Mouse (Mus musculus) ovary, adult 18-20 months (tissue): Measurements from ENCODE around the gene Gm10354.
"Not testable (repeated sequence)": the region's sequence is repeated elsewhere in the genome, so short reads cannot be mapped to it uniquely, and the experiment has no call there.

Experiments
- DNase-seq: peaks from one replicate; pipeline ENCODE4 v3.0.0; 2022; ENCODE audit warnings: low spot score, mixed read lengths

Gene Gm10354

GRCm38 (mm10) chr5:14955928-14956706 lies 22.6 kb downstream of the Gm10354 start:
- DNase-seq: not testable (repeated sequence)

GRCm38 (mm10) chr5:14953587-14953986 lies 25.1 kb downstream of the Gm10354 start:
- DNase-seq: not testable (repeated sequence)

- not testable (repeated sequence) for DNase-seq
Observed at GRCm38 (mm10) chr5:14952749-14953148, 26.0 kb downstream of the Gm10354 start.

- not testable (repeated sequence) for DNase-seq
Observed at GRCm38 (mm10) chr5:14951822-14952221, 26.9 kb downstream of the Gm10354 start.

- not testable (repeated sequence) for DNase-seq
Observed at GRCm38 (mm10) chr5:14947482-14948198, 31.1 kb downstream of the Gm10354 start.

- DNase-seq: not testable (repeated sequence)
Observed at GRCm38 (mm10) chr5:14945524-14945923, 33.2 kb downstream of the Gm10354 start.

- not testable (repeated sequence) for DNase-seq
Observed at GRCm38 (mm10) chr5:14941043-14941442, 37.7 kb downstream of the Gm10354 start.

- not testable (repeated sequence) for DNase-seq
Observed at GRCm38 (mm10) chr5:14938329-14938728, 40.4 kb downstream of the Gm10354 start, which contains the start of gene Speer4e. Gene Speer4e, minus strand, starts transcription at chr5:14938429.

- DNase-seq: not testable (repeated sequence)
Observed at GRCm38 (mm10) chr5:14933721-14934120, 45.0 kb downstream of the Gm10354 start.

GRCm38 (mm10) chr5:14927047-14927446 lies 51.7 kb downstream of the Gm10354 start:
- not testable (repeated sequence) for DNase-seq
